In genomic region chr17:34170877-34171498, GRCm38 (mm10) we compare ENCODE assay signal across 9 mouse cellular contexts. TPM values are rescaled to one million over a fixed set of nuclear protein-coding genes. Genes with fewer than 3 reads are reported as not detected.
DNase-seq lines count a peak whose midpoint lies in the region; ATAC-seq and TF ChIP-seq lines count a peak whose summit lies in the region.
"Had no signal": no experiment of that assay in that cellular context is flagged by ENCODE, and none has a peak within 500 bp of the region (broad histone marks: within the 10 kb centered on the region; RNA-seq: fewer than 3 reads in every experiment).

No protein-coding gene starts in this region.

- WGBS in liver, embryonic 12.5 days (ENCODE audit: insufficient replicate concordance) = 23% methylated on average over 13 of the region's 13 CpGs

- H3K9me3 ChIP-seq in ES-E14 (ENCODE audit: control insufficient read depth, insufficient read depth, low read depth, low read length) = no peaks in the 10 kb centered on the region
- peaks cover 6% of the 10 kb centered on the region for H3K9me3 ChIP-seq in liver, embryonic 12.5 days (replicated peaks)

- H3K36me3 ChIP-seq in ES-E14 (ENCODE audit: control insufficient read depth, insufficient read depth, low read length, poor library complexity, severe bottlenecking) = no peaks in the 10 kb centered on the region
- no peaks in the 10 kb centered on the region for H3K36me3 ChIP-seq in liver, embryonic 12.5 days
- H3K36me3 ChIP-seq: limb, embryonic 12.5 days had no signal

- H3K9ac ChIP-seq in ES-E14 (ENCODE audit: insufficient read depth, low read depth, low read length, poor library complexity, severe bottlenecking) = no peak overlapping the region
- H3K9ac ChIP-seq in liver, embryonic 12.5 days = no peak overlapping the region
- H3K9ac ChIP-seq: limb, embryonic 12.5 days had no signal

- peak; percentile 90 for TF ChIP-seq CTCF in gastrocnemius, adult 2 months (IDR thresholded peaks at IDR 0.05)

- H3K4me2 ChIP-seq in liver, embryonic 12.5 days = peak overlapping the region; percentile 35
- H3K4me2 ChIP-seq: limb, embryonic 12.5 days had no signal

- in situ Hi-C loops in ES-E14 (cut with MboI; ENCODE audit: low sequenced_read_pairs in 2 of 2, unreplicated experiment in 2 of 2) = no loop called here

- no peaks in the 10 kb centered on the region for H3K4me1 ChIP-seq in ES-E14 (ENCODE audit: control insufficient read depth in 2 of 2, insufficient read depth in 2 of 2, low read length in 2 of 2, poor library complexity in 1 of 2)
- no peaks in the 10 kb centered on the region for H3K4me1 ChIP-seq in liver, embryonic 12.5 days
- H3K4me1 ChIP-seq: limb, embryonic 12.5 days had no signal

- no peak for ATAC-seq in liver, embryonic 12.5 days

- H3K4me3 ChIP-seq in ES-E14 (ENCODE audit: insufficient read depth in 1 of 2, low read depth in 1 of 2, low read length in 2 of 2, poor library complexity in 1 of 2, severe bottlenecking in 1 of 2) = no peak overlapping the region
- H3K4me3 ChIP-seq in gastrocnemius, adult 2 months = peak overlapping the region; percentile 52
- H3K4me3 ChIP-seq in liver, embryonic 12.5 days = 0 out of 2 replicates have a peak overlapping the region, but pooled peaks have one; percentile 7
- H3K4me3 ChIP-seq: limb, embryonic 12.5 days had no signal

- intact Hi-C loops in gastrocnemius, adult 2 months (cut with DNase I) = loop anchor here (1.0 to 10.0 kb wide), 4 partner anchors 34 to 134 kb away; partner anchors contain the start of gene H2-Eb1

- DNase-seq in 3T3-L1 (ENCODE audit: low read depth, low spot score) (peak; percentile 88), ES-E14 (ENCODE audit: low read depth, low spot score) (peak; percentile 60)
- peak; percentile 82 for DNase-seq in c-Kit-positive CD71-positive TER-119-positive erythroid progenitor cells, embryonic 14.5 days (ENCODE audit: low spot score)
- peak; percentile 81 for DNase-seq in gastrocnemius, adult 2 months
- DNase-seq in kidney, postnatal 10 days = peak; percentile 90
- DNase-seq in ovary, postnatal 14 days (ENCODE audit: low spot score) = peak; percentile 84
- DNase-seq in thymus, postnatal 14 days = peak; percentile 90

- H3K27me3 ChIP-seq in liver, embryonic 12.5 days (replicated peaks) = peaks cover 9% of the 10 kb centered on the region; the same call in 1 of the 2 replicates

- H3K27ac ChIP-seq in ES-E14 (ENCODE audit: insufficient read depth, low read depth, low read length, poor library complexity, severe bottlenecking) = no peak overlapping the region
- H3K27ac ChIP-seq in gastrocnemius, adult 2 months = no peak overlapping the region
- no peak overlapping the region for H3K27ac ChIP-seq in liver, embryonic 12.5 days
- H3K27ac ChIP-seq: limb, embryonic 12.5 days had no signal

TF ChIP-seq in ES-E14, 5 proteins besides CTCF, POLR2A, EP300 and RAD21:
- no peak for TF ChIP-seq MAFK (IDR thresholded peaks at IDR 0.05; ENCODE audit: insufficient read depth, low read depth, low read length)
- peak; percentile 30; the same call in 1 of the 2 replicates for TF ChIP-seq ZC3H11A (IDR thresholded peaks at IDR 0.05; ENCODE audit: borderline replicate concordance, low read depth, low read length)

RNA-seq across cellular contexts. Expression of gene Tap1, which starts 16.4 kb away (rescaled TPM):
- 13.9 and 23.1 TPM in 2 replicates for total RNA-seq in ES-E14 (2012; rRNA removed)
- 1 to 10 TPM in 1 of 2 experiments, under 1 TPM in 1; 0.74 to 1.5 TPM for total RNA-seq in gastrocnemius, adult 2 months (2021)
- 2.3 and 2.6 TPM in 2 replicates for polyA plus RNA-seq in liver, embryonic 12.5 days (2016; fragmentation: Nextera tagmentation; extraction: Ambion mirVana)

RNA-seq across cellular contexts. Expression of gene Psmb9, which starts 16.6 kb away (rescaled TPM):
- total RNA-seq in ES-E14 (2012; rRNA removed) = 3.8 and 4.1 TPM in 2 replicates
- 1 to 10 TPM; 1.4 to 1.7 TPM for total RNA-seq in gastrocnemius, adult 2 months (2021)
- 4.5 and 5.0 TPM in 2 replicates for polyA plus RNA-seq in liver, embryonic 12.5 days (2016; fragmentation: Nextera tagmentation; extraction: Ambion mirVana)

RNA-seq across cellular contexts. Expression of gene H2-DMb1, which starts 18.1 kb away (rescaled TPM):
- total RNA-seq in ES-E14 (2012; rRNA removed) = 3.1 and 5.0 TPM in 2 replicates
- under 1 TPM; 0.38 to 0.61 TPM for total RNA-seq in gastrocnemius, adult 2 months (2021)
- 0.21 and 0.45 TPM in 2 replicates for polyA plus RNA-seq in liver, embryonic 12.5 days (2016; fragmentation: Nextera tagmentation; extraction: Ambion mirVana)

RNA-seq across cellular contexts. Expression of gene Psmb8, which starts 26.5 kb away (rescaled TPM):
- total RNA-seq in ES-E14 (2012; rRNA removed) = 3.2 and 7.4 TPM in 2 replicates
- 1 to 10 TPM; 2.2 to 3.4 TPM for total RNA-seq in gastrocnemius, adult 2 months (2021)
- 12.5 and 13.5 TPM in 2 replicates for polyA plus RNA-seq in liver, embryonic 12.5 days (2016; fragmentation: Nextera tagmentation; extraction: Ambion mirVana)

RNA-seq across cellular contexts. Expression of gene H2-DMb2, which starts 27.9 kb away (rescaled TPM):
- 0.31 TPM in 1 of 2 replicates, not detected in the other for total RNA-seq in ES-E14 (2012; rRNA removed)
- under 1 TPM; 0.46 to 0.47 TPM for total RNA-seq in gastrocnemius, adult 2 months (2021)
- polyA plus RNA-seq in liver, embryonic 12.5 days (2016; fragmentation: Nextera tagmentation; extraction: Ambion mirVana) = 0.30 and 0.35 TPM in 2 replicates

Comparison
In these comparisons a context has a peak if more than half of its experiments do, and no peak if none do; other contexts are left out.
1. H3K4me3 ChIP-seq: peak in gastrocnemius, adult 2 months (single experiment) and liver, embryonic 12.5 days (single experiment); none in ES-E14 (0 of 2).
2. Peak in every context shown above with its lines, with median percentiles within 50 percentile points of each other: DNase-seq.